Mouse (Mus musculus) embryonic fibroblast, embryonic 13.5 days (primary cell): ENCODE measurements at regions not wholly inside any gene's neighbourhood (a gene's known extent, or its start where the extent isn't known, plus 50 kb on each side); places are given as distances from the start of the nearest gene placed in this dataset.

Source experiments
- CTCF ChIP-seq: IDR thresholded peaks from 2 replicates; pipeline ENCODE4 v1.5.1; 2011; ENCODE audit warnings: mild to moderate bottlenecking, control low read depth, low read length, moderate library complexity, borderline replicate concordance; ENCODE audit not compliant: insufficient read depth
- POLR2A ChIP-seq: IDR thresholded peaks from 2 replicates; pipeline ENCODE4 v1.6.1; 2011; ENCODE audit warnings: low read depth, mild to moderate bottlenecking, control low read depth, low read length, moderate library complexity

DNA sequence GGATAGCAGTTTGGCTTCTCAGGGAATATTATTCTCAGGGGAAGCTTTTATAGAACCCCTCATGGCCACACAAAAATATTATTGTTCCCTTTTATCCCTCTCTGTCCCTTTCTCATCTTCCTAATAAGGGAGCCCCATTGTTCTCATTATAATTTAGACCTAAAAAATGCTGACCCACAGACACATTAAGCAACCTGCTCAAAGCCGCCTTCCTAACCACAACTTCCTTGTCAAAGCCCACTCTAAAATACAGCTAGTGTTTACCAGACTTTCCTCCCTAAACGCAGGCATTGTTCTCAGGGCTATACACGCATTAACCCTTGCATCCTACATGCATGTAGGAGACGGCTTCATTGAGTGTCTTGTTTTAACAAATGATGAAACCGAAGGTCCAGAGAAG, 93.9 kb downstream of the Foxi3 start:
- TF ChIP-seq CTCF (no peak), POLR2A (no peak)
